Mouse (Mus musculus): ENCODE results near the gene Noxo1. TPM values are rescaled to one million over a fixed set of nuclear protein-coding genes. Genes with fewer than 3 reads are reported as not detected.

Gene Noxo1
- polyA plus RNA-seq (2012; rRNA removed) = 62.1 and 63.2 TPM in 2 replicates

- H3K27ac ChIP-seq (ENCODE audit: control insufficient read depth, insufficient read depth, low read depth, low read length) = peak within 1 kb of the TSS; percentile 85
- H3K27me3 ChIP-seq (ENCODE audit: control insufficient read depth, insufficient read depth, low read length) = no peaks in the 10 kb centered on the region
- H3K4me1 ChIP-seq (ENCODE audit: control insufficient read depth, insufficient read depth, low read length) = peaks cover 5% of the 10 kb centered on the region
- TF ChIP-seq CTCF (IDR thresholded peaks at IDR 0.05; ENCODE audit: control insufficient read depth, insufficient read depth, insufficient replicate concordance, low read depth, low read length) = no peak
- peak; percentile 88 for TF ChIP-seq POLR2A (IDR thresholded peaks at IDR 0.05; ENCODE audit: control insufficient read depth, low read depth, low read length)
- peak within 1 kb of the TSS; percentile 75 for H3K4me3 ChIP-seq (ENCODE audit: control insufficient read depth, low read depth, low read length)
- H3K36me3 ChIP-seq (ENCODE audit: control insufficient read depth, insufficient read depth, low read length) = no peaks in the 10 kb centered on the region
Observed at GRCm38 (mm10) chr17:24696011-24696697, at the start of gene Noxo1, which contains the start of gene Gfer. Noxo1 (plus strand) TSS chr17:24696234. Gfer (minus strand) TSS chr17:24696156.

GRCm38 (mm10) chr17:24646381-24646780 is 49.7 kb upstream of the Noxo1 start:
- H3K27ac ChIP-seq (ENCODE audit: control insufficient read depth, insufficient read depth, low read depth, low read length) = no peak overlapping the region
- no peaks in the 10 kb centered on the region for H3K36me3 ChIP-seq (ENCODE audit: control insufficient read depth, insufficient read depth, low read length)
- no peak overlapping the region for H3K4me3 ChIP-seq (ENCODE audit: control insufficient read depth, low read depth, low read length)
- no peaks in the 10 kb centered on the region for H3K27me3 ChIP-seq (ENCODE audit: control insufficient read depth, insufficient read depth, low read length)
- no peak for TF ChIP-seq CTCF (IDR thresholded peaks at IDR 0.05; ENCODE audit: control insufficient read depth, insufficient read depth, insufficient replicate concordance, low read depth, low read length)
- TF ChIP-seq POLR2A (IDR thresholded peaks at IDR 0.05; ENCODE audit: control insufficient read depth, low read depth, low read length) = no peak
- peaks cover 15% of the 10 kb centered on the region for H3K4me1 ChIP-seq (ENCODE audit: control insufficient read depth, insufficient read depth, low read length)

DNA sequence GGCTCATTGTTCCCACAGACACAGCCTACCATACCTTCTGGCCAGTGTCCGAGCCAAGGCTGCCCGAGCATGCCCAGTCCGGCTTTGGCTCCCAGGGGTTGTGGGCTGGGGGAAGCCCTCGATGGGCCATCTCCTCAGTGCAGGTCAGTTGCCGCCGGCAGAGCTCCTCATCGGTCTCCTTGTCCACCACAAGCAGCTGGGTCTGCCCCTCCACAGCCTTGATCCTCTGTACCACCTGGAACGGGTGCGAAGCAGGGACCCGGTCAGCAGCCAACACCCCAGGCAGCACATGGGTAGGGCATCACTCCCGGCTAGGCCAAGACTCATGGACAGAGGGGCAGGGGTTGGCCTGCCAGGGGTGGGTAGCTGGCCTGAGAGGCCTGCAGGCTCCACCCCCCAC is 48.5 kb upstream of the Noxo1 start:
- no peak overlapping the region for H3K4me3 ChIP-seq (ENCODE audit: control insufficient read depth, low read depth, low read length)
- H3K27ac ChIP-seq (ENCODE audit: control insufficient read depth, insufficient read depth, low read depth, low read length) = no peak overlapping the region
- no peaks in the 10 kb centered on the region for H3K36me3 ChIP-seq (ENCODE audit: control insufficient read depth, insufficient read depth, low read length)
- TF ChIP-seq POLR2A (IDR thresholded peaks at IDR 0.05; ENCODE audit: control insufficient read depth, low read depth, low read length) = no peak
- no peak for TF ChIP-seq CTCF (IDR thresholded peaks at IDR 0.05; ENCODE audit: control insufficient read depth, insufficient read depth, insufficient replicate concordance, low read depth, low read length)
- H3K27me3 ChIP-seq (ENCODE audit: control insufficient read depth, insufficient read depth, low read length) = no peaks in the 10 kb centered on the region
- peaks cover 15% of the 10 kb centered on the region for H3K4me1 ChIP-seq (ENCODE audit: control insufficient read depth, insufficient read depth, low read length)

- no peaks in the 10 kb centered on the region for H3K27me3 ChIP-seq (ENCODE audit: control insufficient read depth, insufficient read depth, low read length)
- no peaks in the 10 kb centered on the region for H3K36me3 ChIP-seq (ENCODE audit: control insufficient read depth, insufficient read depth, low read length)
- peaks cover 17% of the 10 kb centered on the region for H3K4me1 ChIP-seq (ENCODE audit: control insufficient read depth, insufficient read depth, low read length)
- TF ChIP-seq CTCF (IDR thresholded peaks at IDR 0.05; ENCODE audit: control insufficient read depth, insufficient read depth, insufficient replicate concordance, low read depth, low read length) = no peak
- no peak for TF ChIP-seq POLR2A (IDR thresholded peaks at IDR 0.05; ENCODE audit: control insufficient read depth, low read depth, low read length)
- no peak overlapping the region for H3K27ac ChIP-seq (ENCODE audit: control insufficient read depth, insufficient read depth, low read depth, low read length)
- peak overlapping the region; percentile 1; the same call in 1 of the 2 replicates for H3K4me3 ChIP-seq (ENCODE audit: control insufficient read depth, low read depth, low read length)
Observed at GRCm38 (mm10) chr17:24648731-24649377, 47.2 kb upstream of the Noxo1 start.

DNA sequence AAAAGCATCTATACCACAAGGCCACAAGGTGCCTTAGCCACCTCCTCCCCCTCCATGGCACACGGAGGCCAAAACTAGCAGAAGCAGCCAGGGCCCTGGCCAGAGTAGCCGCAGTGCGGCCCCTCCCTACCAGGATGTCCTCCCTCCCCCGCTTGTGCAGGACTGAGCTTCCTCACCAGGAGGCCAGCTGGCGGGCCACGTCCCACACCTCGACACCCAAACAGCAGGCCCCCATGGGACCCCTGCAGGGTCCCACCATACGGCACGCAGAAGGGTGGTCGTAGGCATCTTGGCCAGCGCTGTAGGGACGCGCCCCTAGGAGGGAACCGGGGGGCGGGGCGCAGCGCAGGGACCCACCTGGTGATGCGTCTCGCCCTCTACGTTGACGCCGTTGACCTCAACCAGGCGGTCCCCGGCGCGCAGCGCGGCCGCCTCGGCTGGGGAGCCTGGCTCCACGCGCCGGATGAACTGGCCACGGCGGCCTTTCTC is 46.4 kb upstream of the Noxo1 start:
- Histone ChIP-seq H3K27ac (ENCODE audit: control insufficient read depth, insufficient read depth, low read depth, low read length) (peak overlapping the region; percentile 60; the same call in 1 of the 2 replicates), H3K27me3 (ENCODE audit: control insufficient read depth, insufficient read depth, low read length) (no peaks in the 10 kb centered on the region), H3K36me3 (ENCODE audit: control insufficient read depth, insufficient read depth, low read length) (no peaks in the 10 kb centered on the region), H3K4me1 (ENCODE audit: control insufficient read depth, insufficient read depth, low read length) (peaks cover 16% of the 10 kb centered on the region), H3K4me3 (ENCODE audit: control insufficient read depth, low read depth, low read length) (peak overlapping the region; percentile 81)
- TF ChIP-seq POLR2A (IDR thresholded peaks at IDR 0.05; ENCODE audit: control insufficient read depth, low read depth, low read length) (no peak), CTCF (IDR thresholded peaks at IDR 0.05; ENCODE audit: control insufficient read depth, insufficient read depth, insufficient replicate concordance, low read depth, low read length) (no peak)

GRCm38 (mm10) chr17:24650070-24650616 is 45.9 kb upstream of the Noxo1 start, which contains the start of gene Slc9a3r2:
Slc9a3r2 (minus strand) TSS chr17:24650327.
- Histone ChIP-seq H3K36me3 (ENCODE audit: control insufficient read depth, insufficient read depth, low read length) (no peaks in the 10 kb centered on the region), H3K27me3 (ENCODE audit: control insufficient read depth, insufficient read depth, low read length) (no peaks in the 10 kb centered on the region), H3K4me1 (ENCODE audit: control insufficient read depth, insufficient read depth, low read length) (peaks cover 15% of the 10 kb centered on the region), H3K27ac (ENCODE audit: control insufficient read depth, insufficient read depth, low read depth, low read length) (peak within 1 kb of the TSS; percentile 60; the same call in 1 of the 2 replicates), H3K4me3 (ENCODE audit: control insufficient read depth, low read depth, low read length) (peak within 1 kb of the TSS; percentile 81)
- TF ChIP-seq CTCF (IDR thresholded peaks at IDR 0.05; ENCODE audit: control insufficient read depth, insufficient read depth, insufficient replicate concordance, low read depth, low read length) = no peak
- TF ChIP-seq POLR2A (IDR thresholded peaks at IDR 0.05; ENCODE audit: control insufficient read depth, low read depth, low read length) = no peak

DNA sequence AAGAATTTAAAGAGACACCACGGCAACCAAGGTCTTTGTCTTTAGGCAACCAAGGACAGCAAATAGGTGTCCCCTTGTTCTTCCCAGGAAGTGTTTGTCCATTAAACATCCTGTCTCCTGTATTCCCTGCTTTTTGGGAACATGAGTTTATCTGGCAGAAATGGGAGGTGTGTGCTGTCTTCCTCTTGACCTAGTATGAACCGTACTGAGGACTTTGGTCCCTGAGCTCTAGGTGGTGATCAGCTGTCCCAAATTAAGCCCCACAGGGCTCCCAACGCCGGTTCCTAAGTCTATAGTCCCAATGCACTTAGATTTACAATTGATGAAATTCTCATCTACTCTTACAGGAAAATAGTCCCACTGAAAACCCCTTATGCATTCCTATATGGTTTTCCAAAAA is 45.3 kb upstream of the Noxo1 start:
- Histone ChIP-seq H3K4me1 (ENCODE audit: control insufficient read depth, insufficient read depth, low read length) (peaks cover 11% of the 10 kb centered on the region), H3K4me3 (ENCODE audit: control insufficient read depth, low read depth, low read length) (no peak overlapping the region), H3K36me3 (ENCODE audit: control insufficient read depth, insufficient read depth, low read length) (no peaks in the 10 kb centered on the region), H3K27me3 (ENCODE audit: control insufficient read depth, insufficient read depth, low read length) (no peaks in the 10 kb centered on the region), H3K27ac (ENCODE audit: control insufficient read depth, insufficient read depth, low read depth, low read length) (no peak overlapping the region)
- TF ChIP-seq CTCF (IDR thresholded peaks at IDR 0.05; ENCODE audit: control insufficient read depth, insufficient read depth, insufficient replicate concordance, low read depth, low read length) = no peak
- TF ChIP-seq POLR2A (IDR thresholded peaks at IDR 0.05; ENCODE audit: control insufficient read depth, low read depth, low read length) = no peak

All from testis, adult 2 months (tissue).